Mouse (Mus musculus): Measurements from ENCODE around the gene Frmd4a. TPM values are rescaled to one million over a fixed set of nuclear protein-coding genes. Genes with fewer than 3 reads are reported as not detected.

Gene Frmd4a
- total RNA-seq, 2 experiments from 2014 or later = 216 to 254 TPM

DNA sequence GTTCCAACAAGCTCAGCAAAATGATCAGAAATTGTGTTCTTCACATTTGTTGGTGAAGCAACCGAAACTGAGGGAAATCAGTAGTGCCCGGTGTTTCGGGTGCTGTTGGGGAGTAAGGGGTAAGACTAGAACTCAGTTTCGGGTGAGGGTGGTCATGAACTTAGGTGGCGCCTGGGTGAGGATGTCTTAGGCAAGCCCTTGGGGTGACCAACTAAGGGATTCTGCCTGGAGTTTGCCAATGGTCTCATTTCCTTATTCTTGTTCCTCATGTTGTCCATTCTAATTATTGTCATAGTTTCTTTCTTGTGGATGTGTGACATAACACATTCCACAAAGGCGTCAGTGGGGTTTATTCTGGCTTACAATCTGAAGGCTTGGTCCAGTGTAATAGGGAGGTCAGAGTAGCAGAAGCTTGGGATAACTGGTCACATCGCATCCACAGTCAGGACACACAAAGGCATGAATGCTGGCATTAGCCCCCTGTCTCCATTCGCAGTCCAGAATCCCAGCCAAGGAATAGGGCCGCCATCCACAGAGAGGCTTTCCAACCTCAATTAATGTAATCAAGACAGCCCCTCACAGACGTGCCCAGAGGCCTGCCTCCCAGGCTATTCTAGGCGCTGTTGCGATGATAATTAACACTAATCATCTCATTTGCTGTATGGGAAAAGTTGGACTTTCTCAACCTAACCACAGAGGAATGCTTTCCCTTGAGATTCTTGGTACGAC lies 490.5 kb downstream of the Frmd4a start:
- intact Hi-C loops (cut with DNase I) = no loop called here
- no peak for DNase-seq

DNA sequence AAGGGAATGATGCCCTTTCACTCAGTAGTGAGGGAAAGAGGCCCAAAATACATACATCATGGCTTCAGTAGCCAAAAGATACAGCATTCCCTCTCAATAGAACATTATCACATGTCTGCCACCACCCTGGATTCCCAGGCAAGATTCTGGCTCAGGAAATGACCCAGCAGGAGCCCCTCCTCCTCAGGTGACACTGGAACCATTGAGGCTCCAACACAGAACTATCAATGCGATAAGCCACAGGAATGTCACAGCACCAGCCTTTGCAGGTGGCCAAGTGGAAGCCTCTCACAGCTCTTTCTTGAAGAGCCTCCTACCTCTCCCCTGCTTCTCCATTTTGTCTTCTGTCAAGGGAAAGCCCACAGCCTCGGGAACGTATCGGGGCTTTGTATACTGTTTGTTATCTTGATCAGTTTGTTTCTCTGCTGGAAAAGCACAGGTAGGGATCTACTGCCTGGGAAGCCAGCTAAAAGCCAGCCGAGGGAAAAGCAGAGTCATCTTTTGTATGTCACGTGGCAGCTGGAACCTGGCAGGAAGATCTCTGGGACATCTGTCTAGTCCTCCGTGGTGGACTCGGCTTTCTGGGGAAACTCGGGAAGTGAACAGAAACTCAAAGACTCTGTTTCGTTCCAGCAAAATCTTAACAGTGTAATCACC lies 491.6 kb downstream of the Frmd4a start:
- intact Hi-C loops (cut with DNase I) = no loop called here
- DNase-seq = peak; percentile 27

DNA sequence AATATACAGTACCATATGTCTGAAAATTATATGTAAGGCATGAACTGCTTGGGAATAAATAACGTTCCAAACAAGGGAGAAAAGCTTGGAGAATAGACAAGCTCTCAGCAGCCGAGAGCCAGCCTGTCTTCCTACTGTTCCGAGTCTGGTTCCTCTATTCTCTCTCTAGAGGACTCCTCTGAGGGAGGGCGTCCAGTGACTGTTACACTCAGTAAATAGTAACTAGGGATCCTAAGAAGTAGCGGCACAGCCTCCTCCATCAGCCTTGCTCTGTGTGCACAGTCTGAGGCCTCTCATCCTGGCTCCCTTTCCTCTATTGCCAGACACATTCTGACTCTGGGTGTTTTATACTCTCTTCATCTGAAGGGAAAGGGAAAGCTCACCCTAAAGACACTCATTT lies 492.2 kb downstream of the Frmd4a start:
- intact Hi-C loops (cut with DNase I) = no loop called here
- no peak for DNase-seq

DNA sequence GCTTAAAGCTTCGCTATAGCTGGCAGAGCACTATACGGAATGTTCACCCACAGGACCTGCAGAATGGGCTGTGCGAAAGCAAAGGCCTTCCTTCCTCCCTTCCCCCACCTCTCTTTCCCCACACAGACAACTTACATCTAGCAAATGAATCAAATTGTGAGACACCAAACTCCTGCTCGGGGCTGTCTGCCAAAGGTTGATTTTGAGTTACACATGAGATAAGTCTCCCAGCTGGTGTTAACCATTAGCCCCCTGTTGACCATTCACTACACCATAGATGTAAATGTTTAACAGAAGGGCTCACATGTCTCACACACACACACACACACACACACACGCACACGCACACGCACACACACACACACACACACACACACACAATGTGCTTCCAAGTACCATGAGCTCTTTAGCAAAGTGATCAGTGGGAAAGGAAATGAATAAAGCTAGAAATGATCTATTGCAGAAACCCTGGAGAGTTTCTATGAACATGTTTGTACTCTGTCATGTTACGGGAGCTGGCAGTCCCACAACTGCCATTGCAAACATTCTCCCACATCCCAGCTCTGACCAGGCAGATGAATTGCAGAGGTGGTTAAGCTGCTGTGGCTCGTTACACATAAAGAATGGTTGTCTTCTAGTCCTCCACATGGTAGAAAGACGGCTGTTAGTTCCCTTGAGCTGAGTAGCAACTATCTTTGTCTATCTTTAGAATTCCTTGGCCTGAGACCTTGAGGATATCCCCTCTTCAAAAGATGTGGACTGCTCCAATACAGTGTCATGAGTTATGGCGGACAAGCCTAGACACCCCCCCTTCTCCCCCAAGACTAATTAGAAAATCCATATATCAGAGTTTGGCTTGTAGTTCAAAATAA lies 492.9 kb downstream of the Frmd4a start:
- intact Hi-C loops (cut with DNase I) = no loop called here

DNA sequence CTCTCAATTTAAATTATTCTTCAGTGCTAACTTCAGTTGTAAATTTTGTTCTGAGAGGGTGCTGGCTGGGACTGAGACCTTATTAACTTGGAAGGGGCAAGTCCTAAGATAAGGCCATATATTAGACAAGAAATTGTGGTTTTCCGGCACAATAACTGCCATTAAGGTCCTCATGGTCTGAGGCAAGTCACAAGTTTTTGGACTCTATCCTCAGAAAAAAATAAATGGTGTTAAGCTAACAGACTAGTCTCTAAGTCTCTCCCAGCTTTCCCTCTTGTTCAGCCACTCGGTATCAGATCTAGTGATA lies 493.5 kb downstream of the Frmd4a start:
- no peak for DNase-seq
- intact Hi-C loops (cut with DNase I) = no loop called here

More for the DNA sequence above, 492.9 kb downstream of the Frmd4a start:
- DNase-seq = no peak

DNA sequence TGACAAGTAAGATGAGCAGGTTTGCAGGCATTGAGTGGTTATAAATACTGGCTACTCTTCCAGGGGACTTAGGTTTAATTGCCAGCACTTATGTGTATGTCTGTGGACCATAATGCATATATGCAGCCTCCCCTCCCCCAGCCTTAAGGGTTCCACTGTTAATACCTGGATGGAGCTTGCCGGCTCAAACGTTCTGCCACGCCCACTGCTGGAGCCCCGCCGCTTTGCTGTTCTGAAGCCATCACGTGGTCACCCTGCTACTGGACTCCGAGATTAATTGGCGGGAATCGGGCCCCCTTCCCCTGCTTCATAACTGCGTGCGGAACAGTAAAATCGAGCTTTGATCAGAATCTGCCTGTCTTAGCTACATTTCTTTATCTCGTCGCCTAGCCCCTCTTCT lies 495.1 kb downstream of the Frmd4a start:
- intact Hi-C loops (cut with DNase I) = no loop called here
- peak; percentile 26 for DNase-seq

DNA sequence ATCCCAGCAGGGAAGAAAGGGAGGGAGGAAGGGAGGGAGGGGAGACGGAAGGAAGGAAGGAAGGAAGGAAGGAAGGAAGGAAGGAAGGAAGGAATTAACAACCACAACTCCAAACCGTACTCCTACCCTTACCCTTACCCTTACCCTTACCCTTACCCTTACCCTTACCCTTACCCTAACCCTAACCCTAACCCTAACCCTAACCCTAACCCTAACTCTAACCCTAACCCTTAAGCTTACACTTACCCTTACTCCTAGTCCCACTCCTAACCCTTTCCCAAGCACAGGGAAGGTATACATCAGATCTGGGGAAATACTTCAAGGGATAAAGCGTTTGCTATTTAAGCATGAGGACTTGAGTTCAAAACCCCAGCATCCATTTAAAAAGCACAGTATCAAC lies 498.4 kb downstream of the Frmd4a start:
- intact Hi-C loops (cut with DNase I) = no loop called here
- no peak for DNase-seq

DNA sequence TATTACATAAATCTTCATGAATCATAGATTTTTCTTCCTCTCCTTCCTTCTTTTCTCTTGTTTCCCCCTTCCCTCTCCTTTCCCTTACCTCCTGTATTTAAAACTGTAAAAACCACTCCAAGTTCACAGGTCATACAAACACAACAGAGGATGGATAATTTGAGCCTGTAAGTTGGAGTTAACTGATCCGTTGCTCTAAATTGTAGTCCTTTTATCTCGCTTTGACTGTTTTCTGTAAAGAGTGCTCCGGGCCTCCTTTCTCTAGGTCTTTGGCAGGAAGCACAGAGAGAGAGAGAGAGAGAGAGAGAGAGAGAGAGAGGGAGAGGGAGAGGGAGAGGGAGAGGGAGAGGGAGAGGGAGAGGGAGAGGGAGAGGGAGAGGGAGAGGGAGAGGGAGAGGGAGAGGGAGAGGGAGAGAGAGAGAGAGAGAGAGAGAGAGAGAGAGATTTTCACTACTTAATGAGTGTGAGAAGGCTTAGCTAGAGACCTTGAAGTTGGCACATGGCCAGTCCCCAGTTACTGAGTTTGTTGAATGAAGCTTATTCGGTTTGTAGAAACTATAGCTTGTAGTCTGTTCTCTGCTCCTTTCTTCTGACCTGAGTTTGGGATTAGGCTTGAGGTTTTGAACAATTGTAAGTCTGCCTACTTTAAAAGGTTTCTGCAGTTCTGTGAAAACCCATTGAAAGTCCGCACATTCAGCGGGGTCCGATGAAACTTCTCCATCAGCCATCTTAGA lies 499.5 kb downstream of the Frmd4a start:
- peak; percentile 50 for DNase-seq
- intact Hi-C loops (cut with DNase I) = no loop called here

DNA sequence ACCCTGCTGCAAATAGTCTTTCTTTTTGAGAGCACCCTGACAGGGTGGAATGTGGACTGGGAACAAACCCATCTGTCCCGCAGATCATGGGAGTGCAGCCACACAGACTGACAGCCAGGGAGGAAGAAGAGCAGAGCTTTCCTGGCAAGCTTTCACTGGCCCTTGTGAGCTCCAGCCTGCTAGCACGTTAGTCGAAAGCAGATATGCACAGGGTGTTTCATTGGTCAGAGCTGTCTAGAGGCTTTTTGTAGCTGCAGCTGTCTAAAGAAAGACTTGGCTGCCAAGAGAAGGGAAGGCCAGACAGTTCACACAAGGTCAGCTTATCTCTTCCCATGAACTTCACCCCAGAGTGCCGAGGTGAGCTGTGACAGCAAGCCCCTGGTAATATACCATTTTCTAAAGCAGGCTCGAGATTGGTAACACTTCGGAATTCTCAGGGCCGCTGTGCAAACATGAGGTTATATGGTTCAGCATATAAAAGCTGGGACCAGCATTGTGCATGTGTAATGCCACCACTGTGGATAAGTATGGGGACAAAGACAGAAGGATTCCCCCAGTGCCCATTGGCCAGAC lies 500.1 kb downstream of the Frmd4a start:
- intact Hi-C loops (cut with DNase I) = no loop called here
- DNase-seq = peak; percentile 51

DNA sequence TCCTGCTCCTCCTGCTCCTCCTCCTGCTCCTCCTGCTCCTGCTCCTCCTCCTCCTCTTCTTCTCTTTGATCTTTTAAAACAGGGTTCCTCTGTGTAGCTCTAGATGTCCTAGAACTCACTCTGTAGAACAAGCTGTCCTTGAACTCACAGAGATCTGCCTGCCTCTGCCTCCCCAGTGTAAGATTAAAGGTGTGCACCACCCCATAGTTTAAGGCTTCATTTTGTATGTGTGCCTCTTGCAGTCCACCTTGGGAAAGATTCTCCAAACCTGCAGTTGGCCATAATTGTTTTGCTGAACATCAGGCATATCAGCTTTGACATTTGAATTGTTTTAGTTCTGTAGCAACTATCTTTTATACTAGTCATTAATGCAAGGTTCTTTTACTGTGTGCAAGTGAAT lies 501.0 kb downstream of the Frmd4a start:
- intact Hi-C loops (cut with DNase I) = no loop called here
- no peak for DNase-seq

DNA sequence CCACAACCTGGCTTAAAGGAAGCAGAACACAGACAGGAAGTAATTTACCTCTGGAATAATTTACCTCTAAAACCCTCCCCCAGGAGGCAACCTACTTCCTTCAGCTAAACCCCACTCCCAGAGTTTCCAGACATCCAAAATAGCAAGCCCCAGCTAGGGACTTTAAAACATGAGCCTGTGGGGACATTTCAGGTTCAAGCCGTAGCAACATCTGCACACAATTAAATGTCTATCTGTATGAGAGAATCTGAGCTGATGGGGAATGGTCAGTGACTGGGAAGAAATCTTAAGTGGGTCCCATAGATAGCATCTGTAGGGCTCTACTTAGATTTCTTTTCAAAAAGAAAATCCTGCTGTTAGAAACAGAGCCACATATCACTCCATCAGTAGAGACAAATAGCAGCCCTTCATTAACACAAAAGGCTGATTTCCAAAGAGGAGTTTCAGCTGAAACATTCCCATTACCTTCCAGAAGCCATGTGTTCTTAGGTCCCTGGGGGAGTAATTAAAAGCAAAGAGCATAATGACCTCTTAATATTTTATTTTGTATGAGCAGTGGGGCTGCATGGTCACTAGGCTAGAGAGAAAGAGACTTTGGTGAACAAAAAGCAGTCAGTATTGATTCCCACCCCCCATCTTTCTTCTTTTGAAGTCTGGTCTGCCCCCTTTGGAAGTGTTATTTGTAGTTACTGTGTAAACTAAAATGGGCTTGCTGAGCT lies 505.4 kb downstream of the Frmd4a start:
- intact Hi-C loops (cut with DNase I) = no loop called here
- DNase-seq = no peak

DNA sequence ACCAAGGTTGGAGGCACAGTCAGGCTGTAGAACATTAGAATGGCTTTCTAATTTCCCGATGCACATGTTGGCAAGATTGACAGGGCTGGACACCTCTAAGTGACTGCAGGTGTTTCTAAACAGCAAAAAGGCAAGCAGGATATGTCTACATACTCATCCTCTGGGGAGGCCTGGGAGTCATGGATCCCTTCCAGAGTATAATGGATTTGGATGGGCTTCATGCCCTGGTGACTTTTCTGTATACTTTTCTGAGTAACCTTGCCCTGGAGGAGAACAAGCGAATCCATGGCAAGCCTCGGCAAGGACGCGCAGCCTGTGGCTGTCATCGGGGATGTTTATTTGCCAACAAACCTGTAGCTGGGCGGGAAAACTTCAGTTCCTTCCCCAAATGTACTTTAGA lies 509.6 kb downstream of the Frmd4a start:
- intact Hi-C loops (cut with DNase I) = no loop called here
- DNase-seq = no peak

DNA sequence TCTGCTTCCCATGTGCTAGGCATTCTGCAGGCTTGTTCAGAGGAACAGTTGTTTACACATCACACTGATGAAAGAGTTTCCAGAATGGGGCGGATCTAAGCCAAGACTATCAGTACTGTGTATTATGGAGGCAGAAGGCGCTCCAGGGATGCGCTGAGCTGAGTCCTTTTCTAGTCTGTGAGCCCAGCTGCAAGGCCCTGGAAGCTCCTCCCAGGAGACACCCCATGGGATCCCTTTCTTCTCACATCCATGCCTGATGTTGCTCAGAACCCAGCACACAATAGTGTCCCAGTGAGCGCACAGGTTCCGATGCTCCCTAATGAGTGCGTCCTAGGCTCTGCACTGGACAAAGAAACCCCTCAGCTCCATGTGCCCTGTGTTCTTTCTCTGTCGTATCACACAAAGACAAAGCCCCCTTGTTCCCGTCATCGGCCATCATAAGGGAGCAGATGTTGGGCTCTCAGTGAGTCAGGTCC lies 511.8 kb downstream of the Frmd4a start:
- peak; percentile 24 for DNase-seq
- intact Hi-C loops (cut with DNase I) = no loop called here

DNA sequence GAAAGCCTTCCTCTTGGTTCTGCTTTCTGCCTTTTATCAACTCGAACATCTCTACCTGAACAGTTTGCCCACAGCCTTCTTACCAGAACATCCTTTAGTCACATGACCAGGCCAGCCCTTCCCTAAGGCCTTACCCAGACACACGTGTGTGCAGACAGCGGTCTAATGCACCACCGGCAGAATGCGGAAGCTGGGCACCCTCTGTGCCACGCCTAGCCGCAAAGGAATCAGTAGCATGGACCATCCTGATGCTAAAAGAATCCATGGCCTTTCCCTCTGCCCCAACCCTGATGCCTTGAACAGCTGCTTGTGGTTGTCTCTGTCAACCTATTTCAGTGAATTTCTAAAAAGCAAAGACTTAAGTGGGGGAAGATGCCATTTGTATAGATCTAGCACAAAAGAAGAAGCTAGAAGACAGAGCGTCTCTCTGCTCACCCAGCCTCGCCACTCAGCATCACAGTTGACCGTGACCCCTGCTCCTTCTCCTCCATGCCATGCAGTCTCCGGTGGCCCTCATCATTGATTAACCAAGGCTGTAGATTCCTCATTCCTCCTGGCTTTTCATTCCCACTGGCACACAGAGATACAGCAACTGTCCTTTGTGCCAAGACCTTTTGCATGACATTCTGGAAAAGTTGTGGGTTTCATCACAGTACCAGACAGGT lies 514.1 kb downstream of the Frmd4a start:
- DNase-seq = no peak
- intact Hi-C loops (cut with DNase I) = no loop called here

DNA sequence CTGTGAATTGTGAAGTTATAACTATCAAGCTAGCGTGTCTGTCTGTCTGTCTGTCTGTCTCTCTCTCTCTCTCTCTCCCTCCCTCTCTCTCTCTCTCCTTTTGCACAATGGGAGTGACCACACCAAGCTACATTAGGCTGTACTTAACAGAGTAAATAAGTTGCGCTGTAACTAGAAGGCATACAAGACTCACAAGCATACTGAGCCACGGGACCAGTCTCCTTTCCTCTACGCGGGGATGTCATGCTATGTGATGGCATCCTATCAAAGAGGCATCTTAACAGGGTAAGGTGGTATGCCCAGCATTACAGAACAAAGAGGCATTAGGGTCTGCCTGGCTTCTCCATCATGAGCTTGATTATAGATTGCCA lies 514.7 kb downstream of the Frmd4a start:
- intact Hi-C loops (cut with DNase I) = no loop called here
- no peak for DNase-seq

DNA sequence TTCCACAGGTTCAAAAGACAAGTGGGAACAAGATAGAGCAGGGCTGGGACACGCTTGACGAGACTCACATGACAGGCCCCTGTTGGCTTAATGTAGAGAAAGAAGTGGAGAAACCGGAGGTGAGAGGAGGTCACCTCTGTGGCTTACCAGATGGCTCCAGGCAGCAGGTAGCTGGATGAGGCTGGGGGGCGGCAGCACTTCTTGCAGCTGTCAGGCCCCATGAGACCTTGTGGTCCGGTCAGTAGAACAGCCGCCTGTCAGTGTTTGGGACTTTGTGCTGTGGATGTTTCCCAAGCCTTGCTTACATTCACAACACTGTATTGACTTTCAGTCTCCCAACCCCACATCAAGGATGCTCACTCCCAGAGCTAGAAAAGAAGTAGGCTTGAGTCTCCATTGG lies 515.4 kb downstream of the Frmd4a start:
- DNase-seq = no peak
- intact Hi-C loops (cut with DNase I) = no loop called here

DNA sequence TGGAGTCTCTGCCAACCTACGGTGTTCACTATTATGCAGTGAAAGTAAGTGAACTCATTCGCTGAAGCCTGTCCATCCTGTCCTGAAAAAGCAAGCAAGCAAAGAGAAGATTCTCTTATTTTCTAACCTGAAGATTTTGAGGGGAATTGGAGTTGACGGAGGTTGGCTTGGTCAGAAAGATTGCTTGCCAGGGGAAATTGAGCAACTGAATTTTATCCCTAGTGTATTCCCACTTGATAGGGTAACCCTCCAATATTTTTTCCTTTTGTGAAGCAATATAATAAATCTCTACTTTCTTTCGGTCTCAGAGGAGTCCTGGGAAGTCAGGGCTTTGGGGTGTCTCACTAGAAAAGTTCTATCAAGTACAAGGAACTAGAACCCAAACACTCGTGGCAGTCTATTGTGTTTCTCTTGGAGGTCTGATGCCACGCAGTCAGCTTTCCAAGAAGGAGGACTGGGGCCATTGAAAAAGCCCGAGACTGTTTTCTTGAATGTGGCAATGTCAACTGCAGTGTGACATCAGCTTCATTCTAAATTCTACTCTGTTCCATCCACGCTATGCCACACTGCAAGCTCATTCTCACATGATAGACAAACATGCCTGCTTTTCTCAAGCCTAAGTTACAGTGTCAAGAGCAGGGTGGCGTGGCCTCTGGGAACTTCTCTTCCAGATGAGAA lies 517.8 kb downstream of the Frmd4a start:
- intact Hi-C loops (cut with DNase I) = no loop called here
- DNase-seq = no peak

DNA sequence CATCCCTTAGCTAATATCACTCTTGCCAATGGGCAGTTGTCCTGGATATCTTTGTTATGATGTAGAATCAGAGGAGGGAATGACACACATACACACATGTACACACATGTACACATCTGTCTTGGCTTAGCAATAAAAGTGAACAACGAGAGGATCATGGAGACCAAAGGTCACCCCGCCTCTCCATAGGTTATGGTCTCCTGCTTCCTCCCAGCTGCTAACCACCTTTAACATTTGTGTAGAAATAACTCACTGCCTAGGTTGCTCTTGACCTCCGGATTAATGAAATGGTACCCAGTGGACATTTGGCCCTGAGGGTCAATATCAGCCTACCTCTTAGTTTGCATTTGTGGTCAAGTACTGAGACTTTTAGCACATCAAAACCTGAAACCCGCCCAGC lies 523.8 kb downstream of the Frmd4a start:
- DNase-seq = no peak
- intact Hi-C loops (cut with DNase I) = no loop called here

Data from left cerebral cortex, postnatal 4 days (tissue).